Mouse (Mus musculus): ENCODE measurements around the gene Cyp26c1.

Cyp26c1 gene

GRCm38 (mm10) chr19:37685281-37685680 is at the start of gene Cyp26c1:
Gene Cyp26c1, plus strand, starts transcription at chr19:37685581.
- no peak for DNase-seq (ENCODE audit: low read depth, low spot score)

GRCm38 (mm10) chr19:37647994-37648393 is 37.4 kb upstream of the Cyp26c1 start:
- DNase-seq (ENCODE audit: low read depth, low spot score): no peak

- DNase-seq (ENCODE audit: low read depth, low spot score): no peak
Observed at GRCm38 (mm10) chr19:37650526-37650925, 34.9 kb upstream of the Cyp26c1 start.

GRCm38 (mm10) chr19:37654012-37654411 is 31.4 kb upstream of the Cyp26c1 start:
- DNase-seq (ENCODE audit: low read depth, low spot score): no peak

- no peak for DNase-seq (ENCODE audit: low read depth, low spot score)
Observed at GRCm38 (mm10) chr19:37656441-37656840, 28.9 kb upstream of the Cyp26c1 start.

- no peak for DNase-seq (ENCODE audit: low read depth, low spot score)
Observed at GRCm38 (mm10) chr19:37665256-37665655, 20.1 kb upstream of the Cyp26c1 start.

GRCm38 (mm10) chr19:37667855-37668594 is 17.4 kb upstream of the Cyp26c1 start:
- DNase-seq (ENCODE audit: low read depth, low spot score): no peak

- DNase-seq (ENCODE audit: low read depth, low spot score): no peak
Observed at GRCm38 (mm10) chr19:37668657-37669056, 16.7 kb upstream of the Cyp26c1 start.

GRCm38 (mm10) chr19:37669486-37669885 is 15.9 kb upstream of the Cyp26c1 start:
- no peak for DNase-seq (ENCODE audit: low read depth, low spot score)

GRCm38 (mm10) chr19:37673393-37673792 is 12.0 kb upstream of the Cyp26c1 start:
- no peak for DNase-seq (ENCODE audit: low read depth, low spot score)

- DNase-seq (ENCODE audit: low read depth, low spot score): no peak
Observed at GRCm38 (mm10) chr19:37686347-37686746, 966 bp downstream of the Cyp26c1 start.

GRCm38 (mm10) chr19:37686941-37687850 is 1.8 kb downstream of the Cyp26c1 start:
- no peak for DNase-seq (ENCODE audit: low read depth, low spot score)

GRCm38 (mm10) chr19:37689478-37689877 is 4.1 kb downstream of the Cyp26c1 start:
- no peak for DNase-seq (ENCODE audit: low read depth, low spot score)

GRCm38 (mm10) chr19:37690716-37691115 is 5.3 kb downstream of the Cyp26c1 start:
- DNase-seq (ENCODE audit: low read depth, low spot score): no peak

- peak; percentile 67 for DNase-seq (ENCODE audit: low read depth, low spot score)
Observed at GRCm38 (mm10) chr19:37692879-37693278, 7.5 kb downstream of the Cyp26c1 start.

GRCm38 (mm10) chr19:37695146-37695545 is 9.8 kb downstream of the Cyp26c1 start:
- DNase-seq (ENCODE audit: low read depth, low spot score): no peak

GRCm38 (mm10) chr19:37695762-37696602 is 10.6 kb downstream of the Cyp26c1 start:
- no peak for DNase-seq (ENCODE audit: low read depth, low spot score)

GRCm38 (mm10) chr19:37696603-37697334 is 11.4 kb downstream of the Cyp26c1 start:
- DNase-seq (ENCODE audit: low read depth, low spot score): no peak

GRCm38 (mm10) chr19:37697335-37697636 is 11.9 kb downstream of the Cyp26c1 start:
- DNase-seq (ENCODE audit: low read depth, low spot score): no peak

- no peak for DNase-seq (ENCODE audit: low read depth, low spot score)
Observed at GRCm38 (mm10) chr19:37697651-37698272, 12.4 kb downstream of the Cyp26c1 start, which contains the start of gene Cyp26a1. Gene Cyp26a1, plus strand, starts transcription at chr19:37697798.

All from A20 (cell line).